10 mouse cellular contexts compared by ENCODE assay signal in genomic region chr4:123182328-123183238, GRCm38 (mm10). TPM values are rescaled to one million over a fixed set of nuclear protein-coding genes. Genes with fewer than 3 reads are reported as not detected.
DNase-seq lines count a peak whose midpoint lies in the region; ATAC-seq lines count a peak whose summit lies in the region.
"Had no signal": no experiment of that assay in that cellular context is flagged by ENCODE, and none has a peak within 500 bp of the region (broad histone marks: within the 10 kb centered on the region; RNA-seq: fewer than 3 reads in every experiment).

Gene Hpcal4, plus strand, starts transcription at chr4:123183227.

- H3K27ac ChIP-seq in brown adipose tissue, adult 24 weeks (replicated peaks; ENCODE audit: low read depth, low read length), result no peak within 1 kb of the TSS
- H3K27ac ChIP-seq in forebrain, embryonic 14.5 days (ENCODE audit: low read depth, low read length), result peak within 1 kb of the TSS; percentile 39; the same call in 1 of the 2 replicates
- H3K27ac ChIP-seq in intestine, embryonic 14.5 days (ENCODE audit: low read depth), result peak within 1 kb of the TSS; percentile 71
- 0 out of 2 replicates have a peak within 1 kb of the TSS, but pooled peaks have one; percentile 20 for H3K27ac ChIP-seq in limb, embryonic 10.5 days
- H3K27ac ChIP-seq in midbrain, embryonic 15.5 days, result peak within 1 kb of the TSS; percentile 81

- peak within 1 kb of the TSS; percentile 74 for H3K4me2 ChIP-seq in forebrain, embryonic 14.5 days (ENCODE audit: low read length)
- peak within 1 kb of the TSS; percentile 83 for H3K4me2 ChIP-seq in intestine, embryonic 14.5 days (ENCODE audit: low read length)
- peak within 1 kb of the TSS; percentile 74 for H3K4me2 ChIP-seq in midbrain, embryonic 15.5 days

- WGBS in forebrain, embryonic 14.5 days, result 1% methylated on average over 44 of the region's 44 CpGs
- under 1% methylated on average over 44 of the region's 44 CpGs for WGBS in intestine, embryonic 14.5 days
- WGBS in limb, embryonic 10.5 days, result under 1% methylated on average over 44 of the region's 44 CpGs
- 1% methylated on average over 44 of the region's 44 CpGs for WGBS in midbrain, embryonic 15.5 days

- no peaks in the 10 kb centered on the region for H3K9me3 ChIP-seq in forebrain, embryonic 14.5 days (replicated peaks; ENCODE audit: control insufficient read depth, low read length)
- no peaks in the 10 kb centered on the region for H3K9me3 ChIP-seq in intestine, embryonic 14.5 days (ENCODE audit: control insufficient read depth, low read length)
- no peaks in the 10 kb centered on the region for H3K9me3 ChIP-seq in limb, embryonic 10.5 days (replicated peaks)
- H3K9me3 ChIP-seq in midbrain, embryonic 15.5 days, result no peaks in the 10 kb centered on the region

- peak; percentile 15 for DNase-seq in gastrocnemius, postnatal 10 days
- no peak for DNase-seq in gastrocnemius, adult 8-10 months (ENCODE audit: low spot score in 2 of 2)
- DNase-seq in forebrain, embryonic 14.5 days (ENCODE audit: low spot score), result peak; percentile 31
- peak; percentile 86 for DNase-seq in intestine, embryonic 14.5 days (ENCODE audit: low spot score)
- DNase-seq in limb, embryonic 10.5 days (ENCODE audit: low spot score), result peak; percentile 71
- peak; percentile 57 for DNase-seq in testis, postnatal 10 days (ENCODE audit: low spot score)

- peak; percentile 61 for ATAC-seq in forebrain, embryonic 14.5 days
- peak; percentile 73 for ATAC-seq in intestine, embryonic 14.5 days (replicated peaks; ENCODE audit: low FRiP score, low TSS enrichment, low read depth)
- ATAC-seq in midbrain, embryonic 15.5 days (replicated peaks), result peak; percentile 81

- peak within 1 kb of the TSS; percentile 50 for H3K4me3 ChIP-seq in brown adipose tissue, adult 24 weeks (ENCODE audit: insufficient read depth, low read depth, low read length)
- peak within 1 kb of the TSS; percentile 46 for H3K4me3 ChIP-seq in forebrain, embryonic 14.5 days (ENCODE audit: low read depth, low read length)
- H3K4me3 ChIP-seq in intestine, embryonic 14.5 days (ENCODE audit: low read depth, low read length), result peak within 1 kb of the TSS; percentile 42
- H3K4me3 ChIP-seq in limb, embryonic 10.5 days, result peak within 1 kb of the TSS; percentile 54
- peak within 1 kb of the TSS; percentile 56 for H3K4me3 ChIP-seq in midbrain, embryonic 15.5 days

- peaks cover 5% of the 10 kb centered on the region; the same call in 1 of the 2 replicates for H3K4me1 ChIP-seq in brown adipose tissue, adult 24 weeks (ENCODE audit: control insufficient read depth, insufficient read depth, insufficient read length, low read length)
- H3K4me1 ChIP-seq in forebrain, embryonic 14.5 days (ENCODE audit: control insufficient read depth, insufficient read depth, low read length), result peaks cover 11% of the 10 kb centered on the region; the same call in 1 of the 2 replicates
- H3K4me1 ChIP-seq in intestine, embryonic 14.5 days (replicated peaks; ENCODE audit: control insufficient read depth, insufficient read depth, low read length), result peaks cover 6% of the 10 kb centered on the region; the same call in 1 of the 2 replicates
- peaks cover 20% of the 10 kb centered on the region for H3K4me1 ChIP-seq in limb, embryonic 10.5 days
- peaks cover 34% of the 10 kb centered on the region for H3K4me1 ChIP-seq in midbrain, embryonic 15.5 days

- peaks cover 22% of the 10 kb centered on the region for H3K27me3 ChIP-seq in forebrain, embryonic 14.5 days (replicated peaks; ENCODE audit: control insufficient read depth, insufficient read depth, low read length)
- H3K27me3 ChIP-seq in intestine, embryonic 14.5 days (replicated peaks; ENCODE audit: control insufficient read depth, insufficient read depth, low read length), result peaks cover 36% of the 10 kb centered on the region
- H3K27me3 ChIP-seq in limb, embryonic 10.5 days (ENCODE audit: low read depth, poor library complexity, severe bottlenecking), result peaks cover 82% of the 10 kb centered on the region
- H3K27me3 ChIP-seq in midbrain, embryonic 15.5 days (replicated peaks), result peaks cover 16% of the 10 kb centered on the region

- H3K9ac ChIP-seq in forebrain, embryonic 14.5 days (ENCODE audit: low read length), result peak within 1 kb of the TSS; percentile 64
- peak within 1 kb of the TSS; percentile 39 for H3K9ac ChIP-seq in intestine, embryonic 14.5 days (ENCODE audit: low read length)
- peak within 1 kb of the TSS; percentile 68 for H3K9ac ChIP-seq in midbrain, embryonic 15.5 days

- H3K36me3 ChIP-seq in forebrain, embryonic 14.5 days (ENCODE audit: control insufficient read depth, insufficient read depth, low read length), result no peaks in the 10 kb centered on the region
- no peaks in the 10 kb centered on the region for H3K36me3 ChIP-seq in intestine, embryonic 14.5 days (ENCODE audit: control insufficient read depth, insufficient read depth, low read length)
- no peaks in the 10 kb centered on the region for H3K36me3 ChIP-seq in limb, embryonic 10.5 days
- no peaks in the 10 kb centered on the region for H3K36me3 ChIP-seq in midbrain, embryonic 15.5 days (replicated peaks)

RNA-seq across cellular contexts. Expression of gene Hpcal4, which starts in this region (rescaled TPM):
- total RNA-seq in gastrocnemius, postnatal 10 days (2021), result under 1 TPM; 0.38 to 0.59 TPM
- total RNA-seq in gastrocnemius, adult 8-10 months (2022), result under 1 TPM in 1 of 4 experiments, not detected in 3; 0.36 TPM
- 0.83 and 2.0 TPM in 2 replicates for polyA plus RNA-seq in brown adipose tissue, adult 24 weeks (2012; ENCODE audit: insufficient read depth, insufficient read length, missing spikeins)
- polyA plus RNA-seq in forebrain, embryonic 14.5 days (2014; fragmentation: Nextera tagmentation; extraction: Ambion mirVana), result 19.9 and 34.7 TPM in 2 replicates
- polyA plus RNA-seq in intestine, embryonic 14.5 days (2014; fragmentation: Nextera tagmentation; extraction: Ambion mirVana), result 7.5 and 7.8 TPM in 2 replicates
- polyA plus RNA-seq in limb, embryonic 10.5 days (2016; fragmentation: Nextera tagmentation; extraction: Ambion mirVana), result 0.28 and 0.48 TPM in 2 replicates
- polyA plus RNA-seq in midbrain, embryonic 15.5 days (2015; fragmentation: Nextera tagmentation; extraction: Ambion mirVana), result 48.0 and 52.8 TPM in 2 replicates
- total RNA-seq: hematopoietic stem cell, adult 5-6 weeks had no signal
- polyA plus RNA-seq: C2C12 had no signal

Comparison
In these comparisons a context has a peak if more than half of its experiments do, and no peak if none do; other contexts are left out.
1. Peak in DNase-seq in gastrocnemius, postnatal 10 days; RNA of the gene not detected or under 1 TPM.
2. Peak in DNase-seq, H3K4me3 ChIP-seq and H3K27ac ChIP-seq in limb, embryonic 10.5 days; RNA of the gene not detected or under 1 TPM.
3. DNase-seq: peak in forebrain, embryonic 14.5 days (single experiment), intestine, embryonic 14.5 days (single experiment) and testis, postnatal 10 days (single experiment); none in gastrocnemius, adult 8-10 months (0 of 2).
4. Peak in every context shown above with its lines, with median percentiles within 50 percentile points of each other: H3K4me3 ChIP-seq, ATAC-seq, H3K4me2 ChIP-seq and H3K9ac ChIP-seq.